Mouse (Mus musculus) forebrain, embryonic 10.5 days (tissue): ENCODE measurements around the gene Gm10647. TPM values are rescaled to one million over a fixed set of nuclear protein-coding genes. Genes with fewer than 3 reads are reported as not detected.
A peak's percentile ranks its signal among the peaks of the same experiment; 100 is the strongest.
"Not testable (repeated sequence)": the region's sequence is repeated elsewhere in the genome, so short reads cannot be mapped to it uniquely, and the experiment has no call there.

Source experiments
- DNase-seq: peaks from one replicate; pipeline ENCODE4 v3.0.0-alpha.2; 2017; ENCODE audit warnings: low spot score; ENCODE audit errors: extremely low spot score
- H3K27ac ChIP-seq: fragments of 300-500 bp; sonication (generic); 2 replicates; pipeline ENCODE4 v1.5.1; 2016; ENCODE audit warnings: mild to moderate bottlenecking
- H3K27me3 ChIP-seq: fragments of 300-500 bp; sonication (generic); 2 replicates; pipeline ENCODE4 v1.6.1; 2016; ENCODE audit warnings: mild to moderate bottlenecking; ENCODE audit not compliant: poor library complexity, severe bottlenecking
- H3K36me3 ChIP-seq: fragments of 300-500 bp; sonication (generic); replicated peaks from 2 replicates; pipeline ENCODE4 v1.6.1; 2016; ENCODE audit warnings: mild to moderate bottlenecking, moderate library complexity
- H3K4me1 ChIP-seq: fragments of 300-500 bp; sonication (generic); 2 replicates; pipeline ENCODE4 v1.6.1; 2016
- H3K4me3 ChIP-seq: fragments of 300-500 bp; sonication (generic); 2 replicates; pipeline ENCODE4 v1.5.1; 2016; ENCODE audit warnings: mild to moderate bottlenecking, moderate library complexity
- H3K9me3 ChIP-seq: fragments of 300-500 bp; sonication (generic); 2 replicates; pipeline ENCODE4 v1.6.1; 2016; ENCODE audit warnings: mild to moderate bottlenecking, moderate library complexity
- WGBS: fragments of 180-500 bp; shearing (Covaris S2); methylation state at CpG from one replicate; pipeline ENCODE4 v1.1.7; 2016; 5-methylcytosine and 5-hydroxymethylcytosine counted together
- polyA plus RNA-seq: library from polyadenylated mRNA; unstranded; fragments of >200 nt; fragmentation: Nextera tagmentation; extraction: Ambion mirVana; gene quantifications from 2 replicates; pipeline ENCODE4 v1.2.1, GENCODE M21; 2016

Gene Gm10647
- 0.36 and 0.46 TPM in 2 replicates for polyA plus RNA-seq

DNA sequence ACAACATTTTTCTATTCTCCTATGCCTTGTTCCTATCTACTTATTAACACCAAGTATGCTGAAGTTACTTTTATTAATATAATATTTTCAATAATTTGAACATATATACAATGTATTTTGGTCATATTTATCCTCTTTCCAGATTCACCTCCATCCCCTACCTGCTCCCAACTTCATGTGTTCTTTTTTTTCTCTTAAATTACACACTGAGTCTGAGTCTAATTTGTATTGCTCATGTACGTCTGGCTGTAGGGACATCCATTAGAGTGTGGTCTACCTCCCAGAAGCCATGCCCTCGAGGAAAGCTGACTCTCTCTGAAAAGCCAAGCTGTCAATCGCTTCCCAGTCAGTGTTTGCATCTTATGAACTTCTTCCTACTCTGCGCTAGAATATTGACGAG is at the start of gene Gm10647:
Gene Gm10647, plus strand, starts transcription at position 301 of the 400 bp plus-strand sequence.
- 79% methylated on average over 5 of the region's 5 CpGs for WGBS
- no peak for DNase-seq
- Histone ChIP-seq H3K4me3 (peak within 1 kb of the TSS; percentile 67), H3K4me1 (peaks cover 22% of the 10 kb centered on the region), H3K27me3 (peaks cover 21% of the 10 kb centered on the region), H3K27ac (peak within 1 kb of the TSS; percentile 89), H3K9me3 (no peaks in the 10 kb centered on the region), H3K36me3 (no peaks in the 10 kb centered on the region)

DNA sequence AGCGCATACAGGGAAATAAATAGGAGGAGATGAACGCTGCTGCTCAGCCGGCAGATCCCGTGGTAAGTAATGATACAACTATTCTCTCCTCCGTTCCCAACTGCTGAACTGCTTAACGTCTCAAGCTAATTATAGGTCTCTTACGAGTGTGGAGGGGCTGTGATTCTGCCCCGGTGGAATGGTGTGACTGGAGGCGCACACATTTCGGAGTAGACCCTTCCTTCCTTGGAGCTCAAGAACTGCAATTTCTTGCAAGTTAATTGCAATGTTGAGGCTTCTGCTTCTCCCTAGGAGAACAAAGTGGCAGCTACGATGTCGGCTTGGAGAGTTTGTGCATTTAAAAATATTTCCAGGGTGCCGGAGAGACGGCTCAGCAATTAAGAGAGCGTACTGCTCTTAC is 48.4 kb upstream of the Gm10647 start:
- no peaks in the 10 kb centered on the region for H3K36me3 ChIP-seq
- DNase-seq, result no peak
- WGBS, result 91% methylated on average over 15 of the region's 15 CpGs

DNA sequence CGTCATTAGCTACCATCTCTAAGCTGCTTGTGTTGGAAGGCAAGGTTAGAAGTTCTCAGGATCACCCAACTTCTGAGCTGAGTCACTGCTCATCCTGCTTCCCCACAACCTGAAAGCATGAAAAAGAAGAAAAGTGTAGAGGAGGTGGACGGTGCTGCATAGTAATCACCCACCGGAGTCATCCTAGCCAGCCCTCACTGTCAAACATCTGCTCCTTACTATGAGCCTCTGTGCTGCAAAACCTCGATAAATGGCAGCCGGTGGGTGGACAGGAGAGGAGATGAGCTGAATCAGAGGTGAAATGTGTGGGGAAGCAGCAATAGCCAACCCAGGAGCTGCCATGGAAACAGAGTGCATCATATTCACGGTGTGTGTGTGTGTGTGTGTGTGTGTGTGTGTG is 44.0 kb upstream of the Gm10647 start:
- DNase-seq, result no peak
- WGBS, result 91% methylated on average over 6 of the region's 6 CpGs
- Histone ChIP-seq H3K9me3 (no peaks in the 10 kb centered on the region), H3K4me1 (no peaks in the 10 kb centered on the region), H3K27ac (no peak overlapping the region), H3K4me3 (no peak overlapping the region), H3K27me3 (no peaks in the 10 kb centered on the region), H3K36me3 (no peaks in the 10 kb centered on the region)

More for the DNA sequence above, 48.4 kb upstream of the Gm10647 start:
- Histone ChIP-seq H3K27me3 (no peaks in the 10 kb centered on the region), H3K4me1 (no peaks in the 10 kb centered on the region), H3K4me3 (no peak overlapping the region), H3K9me3 (no peaks in the 10 kb centered on the region), H3K27ac (no peak overlapping the region)

DNA sequence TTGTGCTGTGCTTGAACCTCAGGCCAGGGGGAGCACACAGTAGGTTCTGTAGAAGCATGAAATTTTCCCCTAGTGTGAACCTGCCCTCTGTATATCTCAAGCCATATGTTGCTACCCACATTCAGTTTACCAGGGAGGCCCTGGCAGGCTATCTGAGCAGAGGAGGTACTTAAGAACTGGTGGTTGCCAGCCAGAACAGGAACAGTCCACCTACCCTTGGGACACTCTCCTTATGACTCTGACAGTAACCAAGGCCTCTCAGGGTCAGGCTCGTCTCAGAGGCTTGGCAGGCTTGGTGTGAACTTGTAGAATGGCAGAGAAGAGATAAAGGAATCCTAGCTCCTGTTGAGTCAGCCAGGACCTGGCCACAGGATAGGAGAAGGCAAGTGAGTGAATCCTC is 35.8 kb upstream of the Gm10647 start:
- Histone ChIP-seq H3K4me1 (no peaks in the 10 kb centered on the region), H3K36me3 (0 out of 2 replicates have a peak, but pooled peaks cover 2% of the 10 kb centered on the region), H3K27ac (no peak overlapping the region), H3K27me3 (no peaks in the 10 kb centered on the region), H3K4me3 (no peak overlapping the region), H3K9me3 (no peaks in the 10 kb centered on the region)
- no peak for DNase-seq
- 70% methylated on average over 1 of the region's 1 CpGs for WGBS

DNA sequence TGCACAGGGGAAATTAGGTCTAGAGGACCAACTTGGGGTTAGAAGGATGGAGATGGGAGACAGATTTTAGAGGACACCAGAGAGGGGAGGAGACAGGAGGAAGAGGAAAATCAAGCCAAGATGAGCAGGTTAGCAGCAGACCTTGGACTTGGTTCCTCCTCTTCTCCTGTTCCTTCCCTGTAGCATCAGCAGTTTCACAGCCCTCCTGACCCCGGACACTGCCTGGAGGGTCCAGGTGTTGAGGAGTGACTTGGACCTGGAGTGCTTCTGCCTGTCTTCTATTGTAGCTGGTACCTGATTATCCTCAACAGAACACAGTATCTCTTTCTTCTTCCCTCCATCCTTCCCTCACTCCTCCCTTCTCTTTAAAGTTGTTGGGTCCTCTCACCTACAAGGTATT is 28.1 kb upstream of the Gm10647 start:
- no peak overlapping the region for H3K27ac ChIP-seq
- H3K9me3 ChIP-seq, result no peaks in the 10 kb centered on the region
- no peaks in the 10 kb centered on the region for H3K27me3 ChIP-seq
- WGBS, result 91% methylated on average over 1 of the region's 1 CpGs
- no peaks in the 10 kb centered on the region for H3K4me1 ChIP-seq
- no peak for DNase-seq
- H3K4me3 ChIP-seq, result no peak overlapping the region
- H3K36me3 ChIP-seq, result 0 out of 2 replicates have a peak, but pooled peaks cover 2% of the 10 kb centered on the region

DNA sequence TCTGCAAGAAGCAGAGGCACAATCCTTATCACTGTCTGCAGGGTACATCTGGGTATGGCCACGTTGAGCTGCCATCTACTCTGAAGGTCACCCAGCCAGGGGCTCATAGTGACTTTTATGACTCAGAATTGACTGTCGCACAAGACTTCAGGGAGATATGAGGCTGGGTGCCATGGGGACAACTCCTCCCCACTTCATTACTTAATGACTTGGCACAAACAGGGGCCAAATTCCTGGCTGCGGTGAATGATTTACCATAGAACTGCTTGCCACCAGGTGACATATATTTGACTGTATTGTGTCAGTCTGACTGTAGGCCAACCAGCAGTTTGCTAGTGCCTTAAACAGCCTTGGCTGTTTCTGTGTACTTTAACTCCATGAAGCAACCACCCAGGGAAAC is 27.6 kb upstream of the Gm10647 start:
- H3K4me1 ChIP-seq, result no peaks in the 10 kb centered on the region
- H3K4me3 ChIP-seq, result no peak overlapping the region
- H3K36me3 ChIP-seq, result 0 out of 2 replicates have a peak, but pooled peaks cover 2% of the 10 kb centered on the region
- DNase-seq, result no peak
- H3K9me3 ChIP-seq, result no peaks in the 10 kb centered on the region
- H3K27ac ChIP-seq, result no peak overlapping the region
- H3K27me3 ChIP-seq, result no peaks in the 10 kb centered on the region
- 89% methylated on average over 3 of the region's 3 CpGs for WGBS

DNA sequence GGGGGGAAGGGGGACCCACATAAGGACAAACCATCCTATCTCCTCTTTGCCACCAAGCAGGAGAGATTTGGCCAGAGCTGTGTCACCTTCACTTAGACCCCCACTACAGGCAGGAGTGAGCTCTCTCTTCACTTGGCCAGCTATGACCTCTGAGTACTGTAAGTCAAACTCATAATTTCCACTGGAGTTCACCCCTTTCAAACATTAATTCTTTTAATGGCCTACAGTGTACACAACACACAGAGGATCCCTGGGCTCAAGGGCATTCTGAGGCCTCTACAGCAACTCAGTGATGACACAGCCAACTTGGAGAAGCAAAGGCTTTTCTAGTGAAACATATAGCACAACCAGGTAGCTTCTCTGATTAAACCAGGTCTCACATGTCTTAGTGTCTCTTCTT is 26.1 kb upstream of the Gm10647 start:
- no peaks in the 10 kb centered on the region for H3K36me3 ChIP-seq
- no peaks in the 10 kb centered on the region for H3K4me1 ChIP-seq
- DNase-seq, result no peak
- H3K9me3 ChIP-seq, result no peaks in the 10 kb centered on the region
- H3K27ac ChIP-seq, result no peak overlapping the region
- no peak overlapping the region for H3K4me3 ChIP-seq
- H3K27me3 ChIP-seq, result no peaks in the 10 kb centered on the region

DNA sequence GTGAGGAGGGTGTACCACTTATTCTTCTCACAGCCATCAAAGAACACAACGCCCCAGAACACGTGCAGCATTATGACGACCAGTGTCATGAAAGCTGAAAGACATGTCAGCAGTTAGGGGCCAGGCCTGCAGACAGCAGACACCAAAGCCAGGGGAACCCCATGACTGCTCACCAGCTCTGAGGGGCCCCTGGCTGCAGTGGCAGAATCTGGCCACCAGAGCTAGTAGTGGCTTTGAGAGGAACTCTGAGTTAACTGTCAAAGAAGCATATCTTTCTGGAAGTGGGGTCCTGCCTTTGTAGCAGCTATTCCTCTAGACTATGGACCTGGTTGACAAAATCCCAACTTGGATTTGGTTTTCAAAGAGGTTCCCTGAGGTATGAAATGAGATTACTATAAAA is 12.3 kb upstream of the Gm10647 start:
- H3K9me3 ChIP-seq, H3K4me1 ChIP-seq, H3K4me3 ChIP-seq, DNase-seq, H3K27ac ChIP-seq, H3K27me3 ChIP-seq: not testable (repeated sequence)
- peaks cover 10% of the 10 kb centered on the region for H3K36me3 ChIP-seq
- WGBS, result 100% methylated on average over 1 of the region's 3 CpGs

DNA sequence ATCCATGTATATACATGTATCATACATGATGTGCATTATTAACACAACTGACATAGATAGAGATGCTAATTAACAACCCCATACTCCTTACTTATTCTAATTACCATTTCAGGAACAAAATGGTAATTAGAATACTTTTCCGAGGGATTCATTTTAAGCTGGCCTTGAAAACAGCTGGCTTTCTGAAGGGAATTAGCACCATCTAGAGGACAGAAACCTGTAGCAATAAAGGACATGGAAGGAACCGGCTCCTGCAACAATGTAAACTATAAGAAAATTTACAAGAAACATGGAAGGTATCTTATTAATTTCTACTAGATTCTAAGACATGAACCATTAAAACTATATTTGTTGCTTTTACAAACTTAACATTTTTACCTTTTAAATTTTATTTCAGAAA is 9.0 kb upstream of the Gm10647 start:
- no peak for DNase-seq
- Histone ChIP-seq H3K4me3 (no peak overlapping the region), H3K27ac (no peak overlapping the region), H3K9me3 (no peaks in the 10 kb centered on the region), H3K36me3 (peaks cover 15% of the 10 kb centered on the region), H3K4me1 (no peaks in the 10 kb centered on the region), H3K27me3 (no peaks in the 10 kb centered on the region)
- 19% methylated on average over 2 of the region's 2 CpGs for WGBS

DNA sequence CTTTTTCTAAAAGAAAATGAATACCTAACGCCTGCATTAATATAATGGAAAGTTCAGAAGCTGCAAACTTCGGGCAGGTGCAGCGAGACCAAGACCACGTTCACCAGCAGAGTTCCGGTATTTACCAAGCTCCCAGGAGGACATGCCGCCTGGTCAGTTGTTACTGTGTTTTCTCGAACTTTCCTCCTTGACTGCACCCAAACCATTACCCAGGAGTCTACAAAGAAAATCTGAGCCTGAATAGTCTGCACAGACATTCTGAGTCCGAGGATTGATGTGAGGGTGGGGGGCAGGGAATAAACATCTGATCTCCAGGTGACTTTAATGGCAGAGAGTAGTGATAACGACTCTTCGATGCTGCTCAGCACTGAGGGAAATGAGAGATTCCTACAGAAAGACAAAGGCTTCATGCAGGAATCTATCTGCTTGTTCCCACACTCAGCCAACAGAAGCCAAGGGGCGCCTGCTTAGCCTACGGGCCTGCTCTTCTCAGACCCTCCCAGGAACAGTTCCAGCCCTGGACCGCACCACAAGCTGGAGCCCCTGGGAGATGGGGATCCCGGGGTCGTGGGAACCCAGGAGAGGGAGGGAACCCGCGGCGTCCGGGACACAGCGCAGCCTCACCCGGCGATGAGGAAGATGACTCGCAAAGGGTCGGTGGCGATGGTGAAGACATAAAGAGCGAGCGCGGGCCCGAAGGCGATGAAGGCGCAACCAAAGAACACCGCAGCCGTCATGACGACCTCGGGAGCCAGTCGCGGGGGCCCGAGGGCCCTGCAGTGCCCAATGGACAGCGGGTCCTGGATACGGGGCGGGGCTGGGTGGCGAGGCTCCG is 2.0 kb upstream of the Gm10647 start:
- no peak for DNase-seq
- Histone ChIP-seq H3K36me3 (peaks cover 6% of the 10 kb centered on the region), H3K27ac (peak overlapping the region; percentile 89), H3K4me1 (peaks cover 19% of the 10 kb centered on the region), H3K4me3 (peak overlapping the region; percentile 67), H3K27me3 (peaks cover 17% of the 10 kb centered on the region), H3K9me3 (no peaks in the 10 kb centered on the region)
- 2% methylated on average over 43 of the region's 43 CpGs for WGBS

DNA sequence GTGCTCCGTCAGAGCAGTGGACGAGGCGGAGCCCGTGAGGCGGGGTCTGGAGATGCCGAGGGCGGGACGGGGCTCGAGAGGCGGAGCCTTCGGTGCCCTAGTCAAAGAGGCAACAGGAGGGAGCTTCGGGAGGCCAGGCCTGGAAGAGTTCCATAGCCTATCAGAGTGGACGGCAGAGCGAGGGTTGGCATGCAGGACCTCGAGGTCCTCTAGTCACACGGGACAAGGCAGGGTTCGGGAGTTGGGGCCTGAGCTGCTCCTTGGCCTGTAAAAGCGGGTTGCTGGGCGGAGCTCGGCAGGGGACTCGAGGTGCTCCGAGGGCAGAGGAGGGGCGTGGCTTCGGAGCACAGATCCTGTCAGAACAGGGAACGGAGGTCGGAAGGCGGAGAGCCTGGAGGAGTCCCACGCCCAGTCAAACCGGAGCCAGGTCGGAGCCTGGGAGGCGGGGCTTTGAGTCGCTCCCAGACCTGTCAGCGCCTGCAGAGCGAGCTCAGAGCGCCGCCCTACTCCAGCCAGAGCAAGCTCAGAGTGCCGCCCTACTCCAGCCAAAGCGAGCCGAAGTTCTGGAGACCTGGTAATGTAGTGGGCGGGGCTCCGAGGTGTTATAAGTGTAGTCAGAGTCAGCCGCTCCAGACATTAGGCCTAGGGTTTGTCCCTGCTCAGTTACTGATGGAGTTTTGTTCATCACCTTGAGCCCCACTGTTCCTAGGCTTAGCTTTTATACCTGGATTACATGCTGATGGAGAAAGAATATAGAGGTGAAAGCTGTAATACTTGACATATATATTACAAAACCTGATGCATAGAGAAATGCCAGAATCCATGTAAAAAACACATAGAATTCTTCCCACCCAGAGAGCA is 1.1 kb upstream of the Gm10647 start, which contains the start of gene Aph1b:
Gene Aph1b, minus strand, starts transcription at position 27 of the 861 bp plus-strand sequence.
- peak within 1 kb of the TSS; percentile 89 for H3K27ac ChIP-seq
- H3K9me3 ChIP-seq, result no peaks in the 10 kb centered on the region
- H3K27me3 ChIP-seq, result peaks cover 17% of the 10 kb centered on the region
- no peaks in the 10 kb centered on the region for H3K36me3 ChIP-seq
- H3K4me1 ChIP-seq, result peaks cover 19% of the 10 kb centered on the region
- peak within 1 kb of the TSS; percentile 67 for H3K4me3 ChIP-seq
- DNase-seq, result peak; percentile 98
- under 1% methylated on average over 42 of the region's 42 CpGs for WGBS

DNA sequence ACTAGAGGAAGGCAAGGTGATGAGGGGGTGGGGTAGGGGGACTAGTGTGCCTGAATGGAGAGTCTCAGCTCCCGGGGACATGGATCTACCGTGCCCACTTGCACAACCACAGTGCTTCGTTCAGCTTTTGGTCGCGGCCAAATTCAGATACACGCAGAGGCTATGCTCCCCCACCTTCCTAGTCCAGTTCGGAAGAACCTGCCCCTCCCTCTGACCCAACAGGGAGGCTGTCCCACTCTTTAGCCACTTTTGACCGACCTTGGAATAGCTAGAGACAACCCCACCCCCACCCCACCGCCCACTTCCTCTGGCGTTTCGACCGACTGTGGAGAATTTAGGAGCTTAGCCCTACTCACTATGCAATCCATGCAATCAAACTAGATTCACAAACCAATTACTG is 5.1 kb downstream of the Gm10647 start:
- H3K36me3 ChIP-seq, result no peaks in the 10 kb centered on the region
- peaks cover 56% of the 10 kb centered on the region for H3K27me3 ChIP-seq
- H3K4me3 ChIP-seq, result no peak overlapping the region
- no peak for DNase-seq
- H3K4me1 ChIP-seq, result peaks cover 14% of the 10 kb centered on the region
- no peak overlapping the region for H3K27ac ChIP-seq
- no peaks in the 10 kb centered on the region for H3K9me3 ChIP-seq
- 55% methylated on average over 12 of the region's 12 CpGs for WGBS

DNA sequence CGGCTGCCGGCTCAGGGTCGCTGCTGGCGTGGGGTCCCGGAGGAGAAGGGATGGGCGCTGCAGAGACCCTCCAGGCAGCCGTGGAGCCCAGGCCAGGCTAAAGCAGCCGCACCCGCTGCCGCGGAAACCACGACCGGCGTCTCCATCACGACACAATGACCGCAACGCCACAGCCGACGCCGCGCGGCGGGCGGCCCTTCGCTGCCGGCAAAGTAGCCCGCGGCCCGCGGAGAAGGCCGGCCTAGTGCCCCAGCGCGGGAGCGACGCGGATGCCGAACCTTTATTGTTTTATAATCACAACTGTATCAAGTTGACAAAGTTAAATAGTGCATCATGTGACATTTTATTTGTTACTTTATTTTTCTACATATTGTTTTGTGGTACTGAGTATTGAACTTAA is 9.1 kb downstream of the Gm10647 start:
- Histone ChIP-seq H3K27me3 (peaks cover 67% of the 10 kb centered on the region), H3K27ac (peak overlapping the region; percentile 65; the same call in 1 of the 2 replicates), H3K4me1 (peaks cover 16% of the 10 kb centered on the region), H3K4me3 (peak overlapping the region; percentile 46)
- WGBS, result 2% methylated on average over 31 of the region's 37 CpGs
- H3K9me3 ChIP-seq, H3K36me3 ChIP-seq: not testable (repeated sequence)
- peak; percentile 47 for DNase-seq
